Mouse (Mus musculus) G1E (cell line): ENCODE data around the gene Bglap2. TPM values are rescaled to one million over a fixed set of nuclear protein-coding genes. Genes with fewer than 3 reads are reported as not detected.

ENCODE experiments used
- ATAC-seq: 2 replicates; pipeline ENCODE4 v1.8.0; 2016; ENCODE audit warnings: mild to moderate bottlenecking; ENCODE audit not compliant: insufficient number of reproducible peaks, poor library complexity, low FRiP score, severe bottlenecking; ENCODE audit errors: extremely low read depth
- DNase-seq: peaks from one replicate; pipeline ENCODE4 v3.0.0; 2012; ENCODE audit warnings: low spot score
- H3K27me3 ChIP-seq: 2 replicates; pipeline ENCODE4 v1.6.1; 2012; ENCODE audit warnings: mild to moderate bottlenecking, low read length, inconsistent platforms; ENCODE audit not compliant: insufficient read depth
- H3K36me3 ChIP-seq: replicated peaks from 2 replicates; pipeline ENCODE3; 2012; ENCODE audit warnings: mild to moderate bottlenecking, inconsistent platforms
- H3K4me1 ChIP-seq: 2 replicates; pipeline ENCODE4 v1.6.1; 2012; ENCODE audit warnings: low read depth, low read length, inconsistent platforms, mixed read lengths; ENCODE audit not compliant: insufficient read depth
- H3K4me3 ChIP-seq: 2 replicates; pipeline ENCODE4 v1.5.1; 2012; ENCODE audit warnings: low read depth, mild to moderate bottlenecking, inconsistent platforms, low read length, moderate library complexity, mixed read lengths
- H3K9me3 ChIP-seq: replicated peaks from 2 replicates; pipeline ENCODE4 v1.6.1; 2012; ENCODE audit warnings: inconsistent platforms
- CTCF ChIP-seq: IDR thresholded peaks from 2 replicates; pipeline ENCODE4 v1.5.1; 2012; ENCODE audit warnings: low read depth, low read length, inconsistent platforms, mixed read lengths
- GATA1 ChIP-seq: IDR thresholded peaks from 2 replicates; pipeline ENCODE4 v1.6.1; 2012; ENCODE audit warnings: borderline replicate concordance, low read length, inconsistent platforms, mixed read lengths
- GATA2 ChIP-seq: IDR thresholded peaks from 2 replicates; pipeline ENCODE4 v1.6.1; 2012; ENCODE audit warnings: low read depth, low read length, inconsistent platforms, borderline replicate concordance
- POLR2AphosphoS5 ChIP-seq: IDR thresholded peaks from 2 replicates; pipeline ENCODE4 v1.6.1; 2012; ENCODE audit warnings: low read depth, low read length, inconsistent platforms; ENCODE audit not compliant: insufficient replicate concordance
- TAL1 ChIP-seq: conservative IDR thresholded peaks from 2 replicates; pipeline ENCODE4 v1.6.1; 2012; ENCODE audit warnings: low read depth, low read length, inconsistent platforms, mixed read lengths
- polyA plus RNA-seq: library from polyadenylated mRNA; stranded (reverse); fragments of >175 nt; gene quantifications from 2 replicates; pipeline ENCODE4 v1.2.3, GENCODE M21; 2012
- total RNA-seq, 2 experiments: library from RNA; stranded (forward) in 1 of 2; stranded (reverse) in 1 of 2; fragments of 200-1000 nt in 1 of 2; fragments of >200 nt in 1 of 2; fragmentation: Nextera tagmentation in 1 of 2; gene quantifications; 2 replicates each; pipeline ENCODE4 v1.2.3; 2014 to 2017

Gene Bglap2
- total and polyA plus RNA-seq, 3 experiments = not detected

DNA sequence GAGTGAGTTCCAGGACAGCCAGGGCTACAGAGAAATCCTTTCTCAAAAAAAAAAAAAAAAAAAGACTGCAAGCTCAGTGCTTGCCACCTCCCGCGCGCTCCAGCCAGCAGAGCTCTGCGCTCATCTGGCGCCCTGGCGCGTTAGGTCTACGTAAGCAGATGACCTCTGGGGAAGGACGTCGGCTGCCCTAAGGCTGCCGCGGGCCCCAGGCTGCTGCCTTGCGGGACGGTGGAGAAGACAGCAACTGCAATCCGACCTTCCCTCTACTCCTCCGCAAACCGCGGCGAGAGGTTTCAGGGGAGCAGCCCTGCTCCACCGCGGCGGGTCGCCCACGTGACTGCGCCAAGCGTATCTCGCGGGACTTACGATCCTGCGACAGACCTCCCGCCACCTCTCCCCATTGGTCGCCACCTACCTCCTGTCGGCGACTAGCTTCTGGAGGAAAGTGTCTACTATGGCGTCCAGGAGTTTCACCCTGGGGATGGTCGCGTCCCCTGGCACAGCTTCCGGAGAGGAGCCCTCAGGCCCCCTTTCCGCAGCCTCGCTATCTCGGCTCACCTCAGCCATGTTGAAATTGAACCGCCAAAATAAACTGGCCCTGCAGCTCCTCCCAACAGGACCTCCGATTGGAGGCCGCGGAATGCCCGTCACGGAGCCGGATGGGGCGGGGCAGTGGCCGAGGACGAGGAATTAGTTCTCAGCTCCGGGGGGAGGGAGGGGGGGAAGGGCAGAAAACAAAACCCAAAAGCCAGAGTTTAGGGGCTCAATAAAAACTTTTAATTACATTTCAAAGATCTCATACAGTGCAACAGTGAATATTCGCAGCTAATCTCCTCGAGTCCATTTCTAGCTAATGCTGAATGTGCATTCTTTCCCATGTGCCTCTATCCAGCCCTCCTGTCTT, 31.5 kb upstream of the Bglap2 start, which contains the start of gene Pmf1:
TSS of gene Pmf1 (minus strand) at position 591 of the 904 bp plus-strand sequence.
- peaks cover 76% of the 10 kb centered on the region for H3K4me1 ChIP-seq
- no peaks in the 10 kb centered on the region for H3K27me3 ChIP-seq
- TF ChIP-seq CTCF = no peak
- TF ChIP-seq POLR2AphosphoS5 = 0 out of 2 replicates have a peak, but pooled peaks have one; percentile 64
- peak; percentile 93 for DNase-seq
- H3K9me3 ChIP-seq = no peaks in the 10 kb centered on the region
- peak; percentile 83 for ATAC-seq
- H3K4me3 ChIP-seq = peak within 1 kb of the TSS; percentile 84
- H3K36me3 ChIP-seq = peaks cover 85% of the 10 kb centered on the region

DNA sequence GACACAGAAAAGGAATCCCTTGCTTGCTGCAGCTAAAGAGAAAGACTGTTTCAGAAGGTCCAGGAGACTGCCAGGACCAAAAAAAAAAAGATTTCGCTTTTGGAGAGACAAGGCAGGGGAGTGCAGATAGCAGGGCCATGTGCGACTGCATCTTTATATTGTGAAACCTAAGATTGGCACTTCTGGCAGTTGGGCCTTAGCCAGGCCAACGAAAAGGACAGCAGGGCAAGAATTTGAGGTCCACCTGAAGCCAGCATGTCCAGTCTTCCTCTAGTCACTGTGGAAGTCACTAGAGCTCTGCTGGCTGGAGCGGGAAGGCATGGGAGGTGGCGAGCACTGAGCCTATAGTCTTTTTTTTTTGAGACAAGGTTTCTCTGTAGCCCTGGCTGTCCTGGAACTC, 30.5 kb upstream of the Bglap2 start:
- TF ChIP-seq CTCF (no peak), TAL1 (no peak), GATA2 (no peak), GATA1 (no peak), POLR2AphosphoS5 (no peak)
- no peak for ATAC-seq
- Histone ChIP-seq H3K36me3 (peaks cover 84% of the 10 kb centered on the region), H3K4me3 (peak overlapping the region; percentile 84), H3K4me1 (peaks cover 70% of the 10 kb centered on the region), H3K27me3 (no peaks in the 10 kb centered on the region), H3K9me3 (no peaks in the 10 kb centered on the region)
- no peak for DNase-seq

DNA sequence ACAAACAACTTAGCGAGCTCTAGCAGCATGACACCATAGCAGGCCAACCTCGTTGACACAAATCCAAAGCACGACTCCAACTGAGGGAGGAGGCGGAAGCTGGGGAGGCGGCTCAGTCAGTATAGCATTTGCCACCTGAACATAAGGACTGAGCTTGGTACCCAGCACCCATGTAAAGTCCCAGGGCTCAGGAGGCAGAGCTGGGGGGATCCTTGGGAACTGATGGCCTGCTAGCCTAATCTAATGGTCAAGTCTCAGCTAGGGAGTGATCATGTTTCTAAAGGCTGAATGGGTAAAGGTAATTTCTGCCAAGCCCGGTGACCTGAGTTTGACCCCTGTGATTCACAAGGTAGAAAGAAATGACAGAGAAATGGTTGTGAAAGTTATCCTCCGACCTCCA, 29.0 kb upstream of the Bglap2 start:
- Histone ChIP-seq H3K4me3 (no peak overlapping the region; the same call in 1 of the 2 replicates), H3K9me3 (no peaks in the 10 kb centered on the region), H3K27me3 (no peaks in the 10 kb centered on the region), H3K4me1 (peaks cover 66% of the 10 kb centered on the region), H3K36me3 (peaks cover 84% of the 10 kb centered on the region)
- TF ChIP-seq TAL1 (no peak), CTCF (no peak), POLR2AphosphoS5 (no peak), GATA2 (no peak), GATA1 (no peak)
- no peak for ATAC-seq
- DNase-seq = no peak

DNA sequence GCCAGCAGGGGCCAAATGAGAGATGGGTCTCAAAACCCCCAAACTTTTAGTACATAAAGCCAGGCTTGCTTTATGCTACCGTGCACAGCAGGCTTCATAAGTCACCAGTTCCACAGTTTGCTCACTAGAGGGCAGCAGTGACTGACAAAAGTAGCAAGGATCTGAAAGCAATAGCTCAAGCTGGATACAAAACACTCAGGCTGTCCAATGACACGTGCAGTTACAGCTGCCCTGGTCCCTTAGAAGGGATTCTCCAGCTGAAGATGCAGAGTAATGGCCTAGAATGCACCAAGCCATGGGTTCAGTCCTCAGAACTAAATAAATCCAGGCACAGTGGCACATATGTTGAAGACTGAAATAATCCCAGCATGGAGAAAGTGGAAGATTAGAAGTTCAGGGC, 28.6 kb upstream of the Bglap2 start:
- no peaks in the 10 kb centered on the region for H3K9me3 ChIP-seq
- H3K4me3 ChIP-seq = no peak overlapping the region; the same call in 1 of the 2 replicates
- peaks cover 65% of the 10 kb centered on the region for H3K4me1 ChIP-seq
- H3K36me3 ChIP-seq = peaks cover 84% of the 10 kb centered on the region
- ATAC-seq (0 out of 2 replicates have a peak, but pooled peaks have one; percentile 12), DNase-seq (peak; percentile 58)
- H3K27me3 ChIP-seq = no peaks in the 10 kb centered on the region
- peak; percentile 79 for TF ChIP-seq CTCF
- TF ChIP-seq GATA2 = no peak

DNA sequence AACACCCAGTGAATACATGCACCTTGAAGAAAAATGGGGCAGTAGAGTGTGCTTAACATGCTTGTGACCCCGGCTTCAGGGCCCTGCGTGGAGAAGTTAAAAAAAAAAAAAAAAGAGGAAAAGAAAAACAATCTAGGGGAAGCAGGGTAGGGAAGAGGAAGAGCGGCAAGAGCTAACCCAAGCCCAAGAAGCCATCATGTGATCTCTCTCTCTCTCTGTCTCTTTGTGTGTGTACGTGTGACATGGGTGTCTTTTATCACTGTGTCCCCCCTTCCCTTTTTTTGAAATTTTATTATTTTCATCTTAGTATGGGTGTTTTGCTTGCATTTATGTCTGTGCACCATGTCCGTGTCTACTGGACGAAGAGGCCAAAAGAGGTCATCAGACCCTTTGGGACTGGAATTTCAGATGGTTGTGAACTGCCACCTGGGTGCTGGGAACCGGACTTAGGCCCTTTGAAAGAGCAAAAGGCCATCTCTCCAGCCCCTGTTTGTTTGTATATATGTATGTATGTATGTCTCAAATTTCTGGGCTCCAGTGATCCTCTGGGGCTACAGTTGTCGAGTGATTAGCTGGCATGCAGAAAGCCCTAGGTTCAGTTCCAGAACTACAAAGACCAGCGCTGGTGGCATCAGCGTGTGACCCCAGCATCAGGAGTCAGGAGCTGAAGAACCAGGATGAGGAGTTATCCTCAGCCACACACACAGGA, 25.2 kb upstream of the Bglap2 start:
- Histone ChIP-seq H3K4me3 (no peak overlapping the region), H3K36me3 (peaks cover 90% of the 10 kb centered on the region), H3K4me1 (peaks cover 42% of the 10 kb centered on the region), H3K9me3 (0 out of 2 replicates have a peak, but pooled peaks cover 2% of the 10 kb centered on the region), H3K27me3 (no peaks in the 10 kb centered on the region)
- no peak for TF ChIP-seq CTCF
- no peak for TF ChIP-seq TAL1
- TF ChIP-seq GATA2 = no peak
- TF ChIP-seq GATA1 = no peak
- no peak for TF ChIP-seq POLR2AphosphoS5
- ATAC-seq (no peak), DNase-seq (no peak)

DNA sequence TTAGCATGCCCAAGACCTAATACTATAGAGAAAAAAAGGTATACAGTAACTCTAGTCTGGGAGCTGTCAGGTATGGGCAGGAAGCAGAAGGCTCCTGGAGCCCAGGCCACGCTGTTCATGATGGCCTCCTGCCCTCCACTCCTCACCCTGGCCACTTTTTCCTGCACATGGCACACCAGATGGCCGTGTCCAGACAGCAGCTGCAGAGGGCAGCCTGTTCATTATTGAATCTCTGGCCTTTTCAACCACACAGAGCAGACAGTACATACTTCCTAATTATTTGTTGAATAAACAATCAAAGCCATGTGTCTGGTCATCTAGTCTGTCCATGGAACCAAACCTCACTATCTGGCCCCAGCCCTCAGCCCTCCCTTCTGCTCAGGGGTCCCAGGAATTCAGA, 20.2 kb upstream of the Bglap2 start:
- no peak overlapping the region for H3K4me3 ChIP-seq
- H3K9me3 ChIP-seq = 0 out of 2 replicates have a peak, but pooled peaks cover 2% of the 10 kb centered on the region
- ATAC-seq (no peak), DNase-seq (no peak)
- TF ChIP-seq CTCF (no peak), GATA2 (no peak), POLR2AphosphoS5 (no peak), GATA1 (no peak), TAL1 (no peak)
- H3K4me1 ChIP-seq = peaks cover 17% of the 10 kb centered on the region; the same call in 1 of the 2 replicates
- peaks cover 93% of the 10 kb centered on the region for H3K36me3 ChIP-seq
- H3K27me3 ChIP-seq = no peaks in the 10 kb centered on the region; the same call in 1 of the 2 replicates
